Mouse (Mus musculus): Measurements from ENCODE around the gene Klrg1.

Gene Klrg1

DNA sequence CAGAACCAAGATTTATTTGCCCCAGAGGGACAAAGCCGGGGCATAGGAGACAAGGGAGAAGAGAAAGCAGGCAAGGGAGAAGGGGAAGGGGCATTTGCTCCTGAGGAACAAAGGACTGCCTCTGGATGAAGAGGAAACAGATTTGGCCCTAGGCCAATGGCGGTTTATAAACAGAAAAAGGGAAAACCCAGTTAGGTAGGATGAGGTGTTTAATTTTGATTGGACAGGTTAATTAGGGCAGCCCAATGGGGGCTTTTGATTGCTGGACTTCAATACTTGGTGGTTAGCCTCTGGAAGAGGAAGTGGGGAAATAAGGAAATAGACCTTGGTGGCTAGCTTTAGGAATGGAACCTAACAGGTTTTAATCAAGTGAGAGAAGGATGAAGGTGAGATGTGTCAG lies 9.5 kb upstream of the Klrg1 start:
- no peak for DNase-seq

GRCm38 (mm10) chr6:122291735-122292134 lies 9.1 kb upstream of the Klrg1 start:
- no peak for DNase-seq

GRCm38 (mm10) chr6:122291264-122291663 lies 8.6 kb upstream of the Klrg1 start:
- DNase-seq, result no peak

- DNase-seq, result no peak
These were observed 7.6 kb upstream of the Klrg1 start for GRCm38 (mm10) chr6:122290253-122290652.

DNA sequence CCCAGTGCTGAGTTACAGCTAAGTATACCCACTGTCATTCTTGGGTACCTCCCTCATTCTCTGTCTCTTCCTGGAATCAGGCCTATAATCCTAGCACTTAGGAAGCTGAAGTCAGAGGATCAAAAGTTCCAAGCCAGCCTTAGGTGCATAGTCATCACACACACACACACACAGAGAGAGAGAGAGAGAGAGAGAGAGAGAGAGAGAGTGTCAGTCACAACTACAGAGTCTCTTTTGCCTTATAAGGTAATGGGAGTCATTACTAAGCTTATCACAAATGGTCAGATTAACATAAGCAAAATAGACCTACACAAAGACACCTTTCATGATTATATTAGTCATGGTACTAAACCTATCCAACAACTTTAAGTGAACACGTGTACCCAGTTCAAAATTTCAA lies 6.6 kb upstream of the Klrg1 start:
- no peak for DNase-seq

GRCm38 (mm10) chr6:122288263-122288662 lies 5.6 kb upstream of the Klrg1 start:
- DNase-seq, result no peak

DNA sequence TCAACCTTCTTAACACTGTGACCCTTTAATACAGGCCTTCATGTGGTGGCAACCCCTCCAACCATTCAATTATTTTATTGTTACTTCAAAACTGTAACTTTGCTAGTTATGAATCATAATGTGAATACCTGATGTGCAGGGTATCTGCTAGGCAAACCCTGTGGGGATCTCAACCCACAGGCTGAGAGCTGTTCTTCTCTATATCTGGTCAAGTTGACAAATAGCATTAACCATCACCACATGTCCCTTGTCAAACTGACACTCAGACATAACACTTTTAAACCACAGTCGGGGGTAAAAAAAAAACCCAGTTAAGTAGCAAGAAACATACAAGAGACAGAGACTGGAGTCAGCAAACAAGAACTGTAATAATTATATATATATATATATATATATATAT lies 2.1 kb upstream of the Klrg1 start:
- no peak for DNase-seq

DNA sequence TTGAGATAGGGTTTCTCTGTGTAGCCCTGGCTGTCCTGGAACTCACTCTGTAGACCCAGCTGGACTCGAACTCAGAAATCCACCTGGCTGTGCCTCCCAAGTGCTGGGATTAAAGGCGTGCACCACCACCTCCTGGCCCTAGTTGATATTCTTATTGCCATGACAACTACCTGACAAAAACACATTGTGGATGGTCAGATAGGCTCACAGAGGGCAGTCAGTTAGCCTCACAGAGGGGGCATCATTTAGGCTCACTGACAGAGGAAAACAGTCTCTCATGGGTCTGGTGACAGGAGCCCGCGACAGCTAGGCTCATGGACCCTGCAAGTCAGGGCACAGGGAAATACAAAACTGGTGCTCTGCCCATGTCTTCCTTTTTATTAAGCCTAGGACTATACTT lies 1.6 kb upstream of the Klrg1 start:
- DNase-seq, result no peak

DNA sequence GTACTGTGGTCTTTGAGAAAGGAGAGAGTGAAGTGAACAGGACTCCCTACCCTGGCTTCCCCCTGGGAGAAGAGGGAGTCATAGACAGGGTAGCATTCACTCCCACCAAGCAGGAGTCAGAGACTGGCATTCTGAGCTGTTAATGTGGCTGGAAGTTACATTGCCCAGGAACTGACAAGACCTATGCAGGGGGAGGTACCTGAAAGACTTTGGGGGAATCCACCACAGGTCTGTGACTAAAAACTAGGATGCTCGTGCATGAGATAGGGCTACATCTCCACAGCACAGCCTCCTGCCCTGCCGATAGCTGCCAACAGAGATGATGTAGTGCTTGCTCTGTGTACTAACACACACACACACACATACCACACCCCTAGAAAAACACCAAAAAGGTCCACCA lies 747 bp upstream of the Klrg1 start:
- no peak for DNase-seq

DNA sequence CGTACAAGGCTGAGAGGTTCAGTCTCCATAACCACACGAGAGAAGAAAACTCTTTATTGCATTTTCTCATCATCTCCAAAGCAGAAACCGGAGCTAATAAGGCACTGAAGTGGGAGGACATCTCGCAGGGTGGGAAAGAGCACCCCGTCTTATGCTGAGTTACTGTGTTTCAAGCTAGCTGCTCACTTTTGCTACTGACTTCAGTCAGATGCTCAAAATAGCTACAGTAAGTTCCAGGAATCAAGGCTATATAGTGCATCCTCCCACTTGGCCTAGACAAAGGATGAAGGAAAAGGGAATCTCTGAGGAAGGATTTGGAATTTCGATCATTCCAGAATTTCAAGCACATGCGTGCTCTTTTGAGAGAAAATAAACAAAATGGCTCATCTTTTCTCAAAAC lies 6.1 kb downstream of the Klrg1 start:
- no peak for DNase-seq

DNA sequence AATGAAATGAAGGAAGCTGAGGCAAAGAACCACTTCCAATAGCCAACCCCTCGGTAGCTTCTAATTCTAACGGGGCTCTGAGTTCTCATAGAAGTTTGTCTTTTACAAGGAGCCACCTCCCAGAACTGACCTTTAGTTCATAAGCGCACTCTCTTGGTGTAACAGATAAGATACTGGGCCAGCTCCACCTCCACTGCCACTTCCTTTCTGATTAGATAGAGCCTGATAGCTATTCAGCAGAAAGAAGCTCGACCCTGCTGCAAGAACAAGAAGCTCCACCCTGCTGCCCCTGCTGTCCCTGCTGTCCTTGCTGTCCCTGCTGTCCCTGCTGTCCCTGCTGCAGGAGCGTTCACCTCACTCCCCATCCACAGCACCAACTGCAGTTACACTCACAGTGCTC lies 8.1 kb downstream of the Klrg1 start:
- no peak for DNase-seq

- DNase-seq, result no peak
These were observed 12.5 kb downstream of the Klrg1 start for GRCm38 (mm10) chr6:122270152-122270551.

- DNase-seq, result no peak
These were observed 13.5 kb downstream of the Klrg1 start for GRCm38 (mm10) chr6:122269170-122269569.

- peak; percentile 55 to 85 for DNase-seq
These were observed 14.1 kb downstream of the Klrg1 start for GRCm38 (mm10) chr6:122268561-122268960.

- no peak for DNase-seq
These were observed 20.1 kb downstream of the Klrg1 start for GRCm38 (mm10) chr6:122262543-122262942.

GRCm38 (mm10) chr6:122252146-122252545 lies 30.5 kb downstream of the Klrg1 start:
- DNase-seq, result peak in 1 of 2 experiments; percentile 2

- no peak for DNase-seq
These were observed 32.6 kb downstream of the Klrg1 start for GRCm38 (mm10) chr6:122250033-122250432.

Measured in kidney, postnatal 36 days (tissue).